Mouse (Mus musculus) kidney, adult 9 months (tissue): ENCODE results near the gene Mcat.

Experiments used
- DNase-seq: peaks from one replicate; pipeline ENCODE4 v3.0.0; 2022

Gene Mcat

GRCm38 (mm10) chr15:83500352-83500751 lies 63.2 kb downstream of the Mcat start:
- DNase-seq: peak; percentile 56

GRCm38 (mm10) chr15:83499211-83499755 lies 64.3 kb downstream of the Mcat start:
- DNase-seq: no peak

- DNase-seq: no peak
These were observed 66.3 kb downstream of the Mcat start for GRCm38 (mm10) chr15:83497299-83497698.
